Mouse (Mus musculus) heart, embryonic 11.5 days (tissue): ENCODE measurements at regions not wholly inside any gene's neighbourhood (a gene's known extent, or its start where the extent isn't known, plus 50 kb on each side); places are given as distances from the start of the nearest gene placed in this dataset.

Source experiments
- ATAC-seq: fragments of 200-750 bp; cut with Nextera tagmentation; replicated peaks from 2 replicates; pipeline ENCODE4 v1.8.0; 2017; ENCODE audit warnings: moderate library complexity; ENCODE audit not compliant: insufficient number of reproducible peaks, low FRiP score, low TSS enrichment
- H3K27ac ChIP-seq: fragments of 300-500 bp; sonication (generic); 2 replicates; pipeline ENCODE4 v1.5.1; 2014; ENCODE audit warnings: mild to moderate bottlenecking, low read depth, low read length
- H3K27me3 ChIP-seq: fragments of 300-500 bp; sonication (generic); 2 replicates; pipeline ENCODE4 v1.6.1; 2014; ENCODE audit warnings: mild to moderate bottlenecking, low read length, mixed read lengths; ENCODE audit not compliant: control insufficient read depth, insufficient read depth
- H3K36me3 ChIP-seq: fragments of 300-500 bp; sonication (generic); 2 replicates; pipeline ENCODE4 v1.6.1; 2014; ENCODE audit warnings: mild to moderate bottlenecking, low read length, moderate library complexity, mixed read lengths; ENCODE audit not compliant: control insufficient read depth, insufficient read depth
- H3K4me1 ChIP-seq: fragments of 300-500 bp; sonication (generic); 2 replicates; pipeline ENCODE4 v1.6.1; 2014; ENCODE audit warnings: low read length; ENCODE audit not compliant: control insufficient read depth, insufficient read depth
- H3K4me2 ChIP-seq: fragments of 300-500 bp; sonication (generic); 2 replicates; pipeline ENCODE4 v1.6.1; 2014; ENCODE audit warnings: mild to moderate bottlenecking, moderate library complexity
- H3K4me3 ChIP-seq: fragments of 300-500 bp; sonication (generic); 2 replicates; pipeline ENCODE4 v1.5.1; 2014; ENCODE audit warnings: low read depth, low read length
- H3K9ac ChIP-seq: fragments of 300-500 bp; sonication (generic); 2 replicates; pipeline ENCODE4 v1.6.1; 2014; ENCODE audit warnings: mild to moderate bottlenecking, low read depth, low read length, moderate library complexity
- H3K9me3 ChIP-seq: fragments of 300-500 bp; sonication (generic); replicated peaks from 2 replicates; pipeline ENCODE4 v1.6.1; 2016; ENCODE audit warnings: low read length; ENCODE audit not compliant: control insufficient read depth
- WGBS: fragments of 180-500 bp; shearing (Covaris S2); extraction: QIAGEN DNeasy Blood & Tissue Kit; methylation state at CpG from one replicate; pipeline ENCODE4 v1.1.7; 2014; ENCODE audit not compliant: insufficient replicate concordance; 5-methylcytosine and 5-hydroxymethylcytosine counted together

DNA sequence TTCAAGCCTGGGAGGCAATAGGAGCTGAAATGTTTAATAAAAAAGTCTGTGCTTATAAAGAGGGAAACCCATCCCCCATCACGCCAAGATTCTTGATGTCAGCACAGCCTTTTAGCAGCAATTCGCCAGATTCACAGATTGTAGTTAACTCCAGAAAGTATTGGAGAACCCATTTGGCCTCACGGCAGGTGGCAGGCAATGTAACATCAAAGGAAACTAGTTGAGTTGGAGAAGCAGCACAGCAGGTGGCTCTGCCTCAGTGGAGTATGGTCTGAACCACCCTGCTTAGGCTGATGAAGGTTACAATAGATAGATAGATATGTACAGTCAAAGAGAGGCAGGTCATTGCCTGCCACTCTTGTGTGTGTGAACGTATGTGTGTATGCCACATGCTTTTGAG, 420.8 kb upstream of the Klf6 start:
- no peak overlapping the region for H3K9ac ChIP-seq
- no peaks in the 10 kb centered on the region for H3K4me1 ChIP-seq
- 67% methylated on average over 4 of the region's 4 CpGs for WGBS
- no peaks in the 10 kb centered on the region for H3K36me3 ChIP-seq
- no peak overlapping the region for H3K4me2 ChIP-seq
- no peaks in the 10 kb centered on the region for H3K27me3 ChIP-seq
- ATAC-seq: no peak
- no peak overlapping the region for H3K4me3 ChIP-seq
- H3K9me3 ChIP-seq: no peaks in the 10 kb centered on the region
- H3K27ac ChIP-seq: no peak overlapping the region

DNA sequence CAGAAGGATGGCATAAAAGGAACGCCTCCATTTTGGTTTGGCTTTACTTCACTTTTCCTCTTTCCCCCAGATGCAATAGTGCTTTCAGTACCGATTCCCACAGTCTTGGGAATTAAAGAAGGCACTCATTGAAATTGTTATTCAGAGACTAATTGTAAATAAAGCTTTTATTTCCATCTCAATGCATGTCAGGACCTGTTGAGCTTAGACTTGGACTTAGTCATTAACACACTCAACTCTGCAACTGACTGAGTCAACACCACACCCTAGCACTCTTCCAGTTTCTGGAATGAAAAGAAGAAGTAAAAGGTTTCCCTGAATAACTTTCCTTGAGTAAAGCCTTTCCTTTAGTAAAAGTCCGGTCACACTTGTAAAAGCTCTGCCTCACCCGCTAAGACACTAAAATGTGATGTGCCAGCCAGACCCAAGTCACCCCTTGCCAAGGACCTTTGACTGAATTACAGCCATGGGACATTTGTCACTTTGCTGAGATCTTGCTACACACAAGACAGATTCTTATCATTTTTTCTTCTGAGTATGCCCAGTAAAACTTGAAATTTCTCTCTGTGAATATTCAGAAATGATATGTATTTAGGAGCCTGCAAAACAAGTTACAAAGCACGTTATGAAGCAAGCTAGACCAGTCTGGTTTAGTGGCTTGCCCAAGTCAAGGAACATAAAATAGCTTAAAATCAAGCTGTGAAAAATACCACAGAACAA, 416.4 kb upstream of the Klf6 start:
- WGBS: 83% methylated on average over 5 of the region's 5 CpGs
- no peak overlapping the region for H3K27ac ChIP-seq
- no peak overlapping the region for H3K4me2 ChIP-seq
- no peak for ATAC-seq
- no peaks in the 10 kb centered on the region for H3K36me3 ChIP-seq
- no peaks in the 10 kb centered on the region for H3K9me3 ChIP-seq
- H3K4me3 ChIP-seq: no peak overlapping the region
- H3K4me1 ChIP-seq: no peaks in the 10 kb centered on the region
- no peaks in the 10 kb centered on the region for H3K27me3 ChIP-seq
- H3K9ac ChIP-seq: no peak overlapping the region

DNA sequence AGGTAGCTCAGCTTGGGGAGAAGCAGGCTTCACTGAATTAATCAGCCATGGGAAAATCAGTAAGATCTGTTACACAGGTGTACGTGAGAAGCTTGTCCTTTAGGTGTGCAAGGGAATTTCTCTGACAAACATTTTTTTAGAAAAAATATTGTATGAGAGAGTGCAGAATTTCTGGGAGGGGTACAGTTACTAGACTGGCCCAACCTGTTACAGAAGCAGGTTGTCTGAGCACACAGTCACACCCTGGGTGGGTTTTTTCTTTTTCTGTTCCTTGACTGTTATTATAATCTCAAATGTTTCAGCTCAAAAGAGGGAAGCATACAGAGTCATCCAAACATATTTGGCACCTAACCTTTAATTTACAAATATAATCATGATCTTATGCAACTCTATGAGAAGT, 412.7 kb upstream of the Klf6 start:
- Histone ChIP-seq H3K4me2 (no peak overlapping the region), H3K9me3 (no peaks in the 10 kb centered on the region), H3K4me1 (no peaks in the 10 kb centered on the region), H3K9ac (no peak overlapping the region), H3K27me3 (no peaks in the 10 kb centered on the region), H3K4me3 (no peak overlapping the region), H3K36me3 (no peaks in the 10 kb centered on the region), H3K27ac (no peak overlapping the region)
- ATAC-seq: no peak
- 83% methylated on average over 1 of the region's 1 CpGs for WGBS

DNA sequence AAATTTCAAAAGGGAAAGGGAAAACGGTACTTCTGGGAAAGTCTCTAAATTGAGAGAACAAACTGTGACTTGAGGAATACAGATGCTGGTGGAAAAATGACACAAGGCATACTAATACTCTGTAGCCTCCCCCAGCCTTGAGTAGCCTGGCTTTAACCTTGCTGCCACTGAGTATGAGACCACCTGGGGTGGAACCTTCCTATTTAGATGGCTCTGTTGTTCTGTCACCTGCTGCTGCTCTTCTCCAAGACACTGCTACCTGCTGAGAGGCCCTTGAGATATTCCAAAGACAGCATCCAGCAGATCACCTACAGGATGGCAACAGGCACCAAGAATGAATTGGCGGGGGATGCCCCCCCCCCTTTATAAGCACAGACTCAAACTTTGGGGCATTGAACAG, 380.5 kb upstream of the Klf6 start:
- Histone ChIP-seq H3K4me2 (no peak overlapping the region), H3K9ac (no peak overlapping the region), H3K9me3 (no peaks in the 10 kb centered on the region), H3K36me3 (no peaks in the 10 kb centered on the region), H3K4me1 (no peaks in the 10 kb centered on the region), H3K27me3 (no peaks in the 10 kb centered on the region), H3K4me3 (no peak overlapping the region), H3K27ac (no peak overlapping the region)
- no peak for ATAC-seq
- 71% methylated on average over 2 of the region's 2 CpGs for WGBS

DNA sequence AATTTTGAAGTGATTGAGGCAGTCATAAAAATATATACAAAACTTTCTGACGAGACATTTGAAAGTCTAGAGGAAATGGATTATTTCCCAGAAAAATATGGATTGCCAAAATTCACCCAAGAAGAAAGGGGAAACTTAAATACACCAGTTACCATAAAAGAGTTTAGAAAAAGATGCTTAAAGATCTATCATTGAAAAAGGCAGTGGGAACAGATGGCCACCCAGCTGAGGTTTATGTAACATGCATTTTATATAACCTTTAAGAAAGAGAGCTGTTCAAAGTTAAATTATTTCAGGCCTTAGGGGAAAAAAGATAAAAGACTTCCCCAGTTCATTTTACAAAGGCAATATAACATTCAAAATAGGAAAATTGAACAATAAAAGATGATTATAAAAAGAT, 369.0 kb upstream of the Klf6 start:
- no peak overlapping the region for H3K4me3 ChIP-seq
- H3K4me1 ChIP-seq: no peaks in the 10 kb centered on the region
- 77% methylated on average over 1 of the region's 1 CpGs for WGBS
- no peaks in the 10 kb centered on the region for H3K9me3 ChIP-seq
- H3K27ac ChIP-seq: no peak overlapping the region
- H3K4me2 ChIP-seq: no peak overlapping the region
- H3K9ac ChIP-seq: no peak overlapping the region
- H3K27me3 ChIP-seq: no peaks in the 10 kb centered on the region
- no peaks in the 10 kb centered on the region for H3K36me3 ChIP-seq
- ATAC-seq: no peak

DNA sequence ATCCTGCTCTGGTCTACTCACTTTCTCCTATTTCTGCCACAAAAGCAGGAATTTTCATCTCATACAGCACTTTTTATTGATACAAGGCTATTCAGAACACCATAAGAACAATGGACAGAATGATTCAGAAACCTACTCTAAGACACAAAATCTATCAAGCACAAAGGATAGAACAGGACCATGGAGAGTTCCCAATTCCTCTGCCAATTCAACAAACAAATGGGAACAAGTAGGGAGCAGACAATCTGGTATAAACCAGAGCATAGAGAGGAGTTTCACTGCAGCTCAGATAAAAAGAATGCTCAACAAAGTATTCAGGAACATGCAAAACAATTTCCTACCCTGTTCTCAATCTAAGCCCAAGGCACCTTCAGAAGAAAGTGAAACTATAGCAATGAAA, 363.7 kb upstream of the Klf6 start:
- Histone ChIP-seq H3K4me2 (no peak overlapping the region), H3K27ac (no peak overlapping the region), H3K9ac (no peak overlapping the region), H3K9me3 (no peaks in the 10 kb centered on the region), H3K27me3 (no peaks in the 10 kb centered on the region), H3K36me3 (no peaks in the 10 kb centered on the region), H3K4me3 (no peak overlapping the region), H3K4me1 (no peaks in the 10 kb centered on the region)
- ATAC-seq: no peak

DNA sequence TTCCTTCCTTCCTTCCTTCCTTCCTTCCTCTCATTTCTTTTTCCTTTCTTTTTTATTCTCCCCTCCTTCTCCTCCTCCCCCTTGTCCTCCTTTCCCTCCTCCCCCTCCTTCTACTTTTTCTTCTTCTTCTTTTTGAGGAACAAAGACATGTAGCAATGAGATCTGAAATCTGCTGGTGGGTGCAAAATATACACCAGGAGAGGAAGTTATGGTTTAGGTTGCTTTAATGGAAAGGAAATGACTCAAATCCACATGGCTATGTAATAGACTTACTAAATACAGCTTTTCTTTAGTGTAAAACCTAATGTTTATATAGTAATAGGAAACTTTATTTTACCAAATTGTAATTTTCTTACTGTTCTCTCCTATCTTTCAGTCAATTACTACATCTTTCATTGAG, 349.5 kb upstream of the Klf6 start:
- ATAC-seq: no peak

DNA sequence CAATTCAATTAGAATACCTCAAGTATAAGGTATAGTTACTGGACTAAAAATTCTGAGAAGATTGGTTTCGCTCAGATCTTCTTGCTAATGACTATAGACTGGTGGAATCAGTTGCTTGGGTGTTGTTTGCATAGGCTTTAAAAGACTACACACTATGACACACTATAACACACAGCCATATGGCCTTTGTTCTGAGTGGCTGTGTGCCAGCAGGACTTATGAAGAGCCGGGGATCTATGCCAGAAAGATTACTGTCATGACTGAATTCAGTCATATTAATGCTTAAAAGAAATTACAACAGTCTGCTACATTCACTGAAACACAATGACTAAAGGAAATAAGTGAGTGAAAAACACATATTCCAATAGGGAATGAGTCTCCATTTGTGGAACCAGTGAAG, 345.7 kb upstream of the Klf6 start:
- no peaks in the 10 kb centered on the region for H3K9me3 ChIP-seq
- no peak for ATAC-seq
- H3K9ac ChIP-seq: no peak overlapping the region
- WGBS: 77% methylated on average over 2 of the region's 2 CpGs
- no peak overlapping the region for H3K27ac ChIP-seq
- no peaks in the 10 kb centered on the region for H3K27me3 ChIP-seq
- H3K4me2 ChIP-seq: no peak overlapping the region
- no peak overlapping the region for H3K4me3 ChIP-seq
- no peaks in the 10 kb centered on the region for H3K36me3 ChIP-seq
- no peaks in the 10 kb centered on the region for H3K4me1 ChIP-seq

More for the DNA sequence above, 349.5 kb upstream of the Klf6 start:
- H3K27ac ChIP-seq: no peak overlapping the region
- H3K27me3 ChIP-seq: no peaks in the 10 kb centered on the region
- H3K9me3 ChIP-seq: no peaks in the 10 kb centered on the region
- no peaks in the 10 kb centered on the region for H3K36me3 ChIP-seq
- H3K4me1 ChIP-seq: no peaks in the 10 kb centered on the region
- H3K4me2 ChIP-seq: no peak overlapping the region
- H3K9ac ChIP-seq: no peak overlapping the region
- H3K4me3 ChIP-seq: no peak overlapping the region

DNA sequence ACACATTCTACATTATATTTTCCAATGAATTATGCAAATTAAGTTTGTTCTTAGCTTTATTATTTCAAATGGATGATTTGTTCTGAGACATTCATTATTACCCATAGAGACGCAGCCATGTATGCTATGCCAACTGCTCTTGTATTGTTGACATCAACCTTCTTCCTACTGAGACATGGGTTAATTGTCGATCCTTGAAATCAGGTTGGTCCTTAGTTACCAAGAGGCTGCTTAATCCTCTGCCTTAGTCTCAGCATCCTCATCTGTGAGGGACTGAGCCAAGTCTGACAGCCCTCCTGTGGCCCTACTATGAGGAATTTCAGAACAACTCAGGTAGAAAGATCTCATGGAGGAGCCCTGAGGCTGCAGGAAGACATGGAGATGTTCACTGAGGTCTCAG, 345.2 kb upstream of the Klf6 start:
- H3K36me3 ChIP-seq: no peaks in the 10 kb centered on the region
- H3K9ac ChIP-seq: no peak overlapping the region

More for the DNA sequence above, 345.2 kb upstream of the Klf6 start:
- no peaks in the 10 kb centered on the region for H3K4me1 ChIP-seq
- no peak overlapping the region for H3K27ac ChIP-seq
- no peak overlapping the region for H3K4me3 ChIP-seq
- no peaks in the 10 kb centered on the region for H3K9me3 ChIP-seq
- ATAC-seq: no peak
- WGBS: 93% methylated on average over 2 of the region's 2 CpGs
- H3K4me2 ChIP-seq: no peak overlapping the region
- no peaks in the 10 kb centered on the region for H3K27me3 ChIP-seq
